Mouse (Mus musculus): ENCODE data around the gene Sipa1l2.

Sipa1l2 gene

GRCm38 (mm10) chr8:125580426-125580825, 10.8 kb upstream of the Sipa1l2 start:
- no peak for DNase-seq (ENCODE audit: low read depth, low spot score)

GRCm38 (mm10) chr8:125576127-125576526, 6.5 kb upstream of the Sipa1l2 start:
- DNase-seq (ENCODE audit: low read depth, low spot score), result no peak

GRCm38 (mm10) chr8:125574280-125574679, 4.7 kb upstream of the Sipa1l2 start:
- peak; percentile 68 for DNase-seq (ENCODE audit: low read depth, low spot score)

- no peak for DNase-seq (ENCODE audit: low read depth, low spot score)
These were observed 2.6 kb upstream of the Sipa1l2 start for GRCm38 (mm10) chr8:125572246-125572645.

GRCm38 (mm10) chr8:125570835-125571465, 1.3 kb upstream of the Sipa1l2 start:
- DNase-seq (ENCODE audit: low read depth, low spot score), result peak; percentile 93

- no peak for DNase-seq (ENCODE audit: low read depth, low spot score)
These were observed 781 bp upstream of the Sipa1l2 start for GRCm38 (mm10) chr8:125570389-125570788.

- DNase-seq (ENCODE audit: low read depth, low spot score), result peak; percentile 72
These were observed 616 bp downstream of the Sipa1l2 start for GRCm38 (mm10) chr8:125568851-125569532.

GRCm38 (mm10) chr8:125568421-125568850, 1.2 kb downstream of the Sipa1l2 start:
- DNase-seq (ENCODE audit: low read depth, low spot score), result no peak

- DNase-seq (ENCODE audit: low read depth, low spot score), result peak; percentile 41
These were observed 2.0 kb downstream of the Sipa1l2 start for GRCm38 (mm10) chr8:125567569-125567968.

- no peak for DNase-seq (ENCODE audit: low read depth, low spot score)
These were observed 6.7 kb downstream of the Sipa1l2 start for GRCm38 (mm10) chr8:125562878-125563277.

- peak; percentile 50 for DNase-seq (ENCODE audit: low read depth, low spot score)
These were observed 8.7 kb downstream of the Sipa1l2 start for GRCm38 (mm10) chr8:125560825-125561490.

GRCm38 (mm10) chr8:125559066-125559653, 10.4 kb downstream of the Sipa1l2 start:
- no peak for DNase-seq (ENCODE audit: low read depth, low spot score)

- peak; percentile 31 for DNase-seq (ENCODE audit: low read depth, low spot score)
These were observed 11.2 kb downstream of the Sipa1l2 start for GRCm38 (mm10) chr8:125558109-125559065.

- no peak for DNase-seq (ENCODE audit: low read depth, low spot score)
These were observed 12.1 kb downstream of the Sipa1l2 start for GRCm38 (mm10) chr8:125557391-125558108.

- no peak for DNase-seq (ENCODE audit: low read depth, low spot score)
These were observed 12.9 kb downstream of the Sipa1l2 start for GRCm38 (mm10) chr8:125556706-125557105.

GRCm38 (mm10) chr8:125550567-125550966, 19.0 kb downstream of the Sipa1l2 start:
- no peak for DNase-seq (ENCODE audit: low read depth, low spot score)

- no peak for DNase-seq (ENCODE audit: low read depth, low spot score)
These were observed 22.3 kb downstream of the Sipa1l2 start for GRCm38 (mm10) chr8:125547296-125547695.

GRCm38 (mm10) chr8:125545866-125546265, 23.7 kb downstream of the Sipa1l2 start:
- DNase-seq (ENCODE audit: low read depth, low spot score), result no peak

GRCm38 (mm10) chr8:125542893-125543613, 26.6 kb downstream of the Sipa1l2 start:
- no peak for DNase-seq (ENCODE audit: low read depth, low spot score)
